Mouse (Mus musculus) MEL (cell line): Measurements from ENCODE around the gene Gm10188. TPM values are rescaled to one million over a fixed set of nuclear protein-coding genes. Genes with fewer than 3 reads are reported as not detected.
A peak's percentile ranks its signal among the peaks of the same experiment; 100 is the strongest.

Experiments
- DNase-seq: peaks from one replicate; pipeline ENCODE4 v3.0.0; 2011; ENCODE audit warnings: low read depth, low spot score
- H3K27ac ChIP-seq: 2 replicates; pipeline ENCODE4 v1.5.1; 2012; ENCODE audit warnings: low read depth, mild to moderate bottlenecking, control low read depth, low read length, moderate library complexity; ENCODE audit not compliant: control insufficient read depth
- H3K27me3 ChIP-seq, 2 experiments: fragments of 150-350 bp in 1 of 2; sonication (generic) in 1 of 2; 2 replicates each; pipeline ENCODE4 v1.6.1; 2012; ENCODE audit warnings: low read length in 2 of 2, mild to moderate bottlenecking in 2 of 2, improper control_type of control experiment in 1 of 2, moderate library complexity in 1 of 2; ENCODE audit not compliant: insufficient read depth in 2 of 2, control insufficient read depth in 1 of 2
- H3K36me3 ChIP-seq, 2 experiments: 2 replicates each; pipeline ENCODE4 v1.6.1; 2012 to 2014; ENCODE audit warnings: low read length in 2 of 2, improper control_type of control experiment in 1 of 2, inconsistent platforms in 1 of 2, mild to moderate bottlenecking in 1 of 2; ENCODE audit not compliant: insufficient read depth in 2 of 2, control insufficient read depth in 1 of 2
- H3K4me1 ChIP-seq, 2 experiments: fragments of 150-350 bp in 1 of 2; sonication (generic) in 1 of 2; 2 replicates each; pipeline ENCODE4 v1.6.1; 2012; ENCODE audit warnings: low read length in 2 of 2, improper control_type of control experiment in 1 of 2, mild to moderate bottlenecking in 1 of 2; ENCODE audit not compliant: insufficient read depth in 2 of 2, control insufficient read depth in 1 of 2
- H3K4me3 ChIP-seq, 2 experiments: fragments of 150-350 bp in 1 of 2; sonication (generic) in 1 of 2; 2 replicates each; pipeline ENCODE4 v1.5.1; 2012; ENCODE audit warnings: low read depth in 2 of 2, low read length in 2 of 2, mild to moderate bottlenecking in 2 of 2, moderate library complexity in 2 of 2, control low read depth in 1 of 2, improper control_type of control experiment in 1 of 2; ENCODE audit not compliant: control insufficient read depth in 1 of 2, insufficient read depth in 1 of 2
- H3K79me2 ChIP-seq: 2 replicates; pipeline ENCODE4 v1.6.1; 2012; ENCODE audit warnings: mild to moderate bottlenecking, low read length, moderate library complexity; ENCODE audit not compliant: control insufficient read depth, poor library complexity, insufficient read depth
- H3K9ac ChIP-seq: 2 replicates; pipeline ENCODE4 v1.6.1; 2012; ENCODE audit warnings: low read depth, mild to moderate bottlenecking, control low read depth, low read length, moderate library complexity; ENCODE audit not compliant: control insufficient read depth, poor library complexity, severe bottlenecking
- H3K9me3 ChIP-seq: fragments of 150-350 bp; sonication (generic); replicated peaks from 2 replicates; pipeline ENCODE4 v1.6.1; 2012; ENCODE audit warnings: mild to moderate bottlenecking, low read length, improper control_type of control experiment, moderate library complexity; ENCODE audit not compliant: insufficient read depth
- CHD1 ChIP-seq: IDR thresholded peaks from 2 replicates; pipeline ENCODE4 v1.6.1; 2012; ENCODE audit warnings: low read depth, mild to moderate bottlenecking, inconsistent platforms, low read length, improper control_type of control experiment
- CTCF ChIP-seq, 3 experiments: IDR thresholded peaks in 2 of 3; conservative IDR thresholded peaks in 1 of 3; 2 replicates each; pipeline ENCODE4 v1.5.1; 2011 to 2012; ENCODE audit warnings: low read length in 3 of 3, low read depth in 2 of 3, mild to moderate bottlenecking in 2 of 3, improper control_type of control experiment in 1 of 3, inconsistent platforms in 1 of 3, mixed read lengths in 1 of 3, moderate library complexity in 1 of 3; ENCODE audit not compliant: control insufficient read depth in 1 of 3, insufficient read depth in 1 of 3, poor library complexity in 1 of 3, severe bottlenecking in 1 of 3
- ETS1 ChIP-seq: IDR thresholded peaks from 2 replicates; pipeline ENCODE4 v1.6.1; 2012; ENCODE audit warnings: low read depth, mild to moderate bottlenecking, inconsistent platforms, low read length, improper control_type of control experiment, moderate library complexity
- GABPA ChIP-seq: IDR thresholded peaks from 2 replicates; pipeline ENCODE4 v1.6.1; 2012; ENCODE audit warnings: low read depth, mild to moderate bottlenecking, inconsistent platforms, low read length, improper control_type of control experiment, moderate library complexity
- GATA1 ChIP-seq: IDR thresholded peaks from 2 replicates; pipeline ENCODE4 v1.6.1; 2011; ENCODE audit warnings: low read depth, low read length, improper control_type of control experiment
- MEF2A ChIP-seq: IDR thresholded peaks from 2 replicates; pipeline ENCODE4 v1.6.1; 2014; ENCODE audit warnings: low read depth, mild to moderate bottlenecking, inconsistent platforms, low read length, improper control_type of control experiment; ENCODE audit not compliant: poor library complexity, insufficient replicate concordance, severe bottlenecking; ENCODE audit errors: extremely low read depth
- MXI1 ChIP-seq: IDR thresholded peaks from 2 replicates; pipeline ENCODE4 v1.6.1; 2011; ENCODE audit warnings: mild to moderate bottlenecking, low read depth, low read length, improper control_type of control experiment
- MYB ChIP-seq: IDR thresholded peaks from 2 replicates; pipeline ENCODE4 v1.6.1; 2011; ENCODE audit warnings: mild to moderate bottlenecking, low read depth, low read length, improper control_type of control experiment
- MYC ChIP-seq: IDR thresholded peaks from 2 replicates; pipeline ENCODE4 v1.6.1; 2011; ENCODE audit warnings: low read depth, mild to moderate bottlenecking, low read length, improper control_type of control experiment, moderate library complexity
- NRF1 ChIP-seq: IDR thresholded peaks from 2 replicates; pipeline ENCODE4 v1.6.1; 2014; ENCODE audit warnings: low read depth, mild to moderate bottlenecking, inconsistent platforms, low read length, improper control_type of control experiment, moderate library complexity; ENCODE audit not compliant: poor library complexity, insufficient read depth, severe bottlenecking
- RAD21 ChIP-seq: IDR thresholded peaks from 2 replicates; pipeline ENCODE4 v1.6.1; 2011; ENCODE audit warnings: mild to moderate bottlenecking, low read depth, low read length, improper control_type of control experiment
- SMC3 ChIP-seq: IDR thresholded peaks from 2 replicates; pipeline ENCODE4 v1.6.1; 2011; ENCODE audit warnings: low read depth, low read length, improper control_type of control experiment
- ZC3H11A ChIP-seq: IDR thresholded peaks from 2 replicates; pipeline ENCODE4 v1.6.1; 2012; ENCODE audit warnings: low read depth, mild to moderate bottlenecking, inconsistent platforms, low read length, improper control_type of control experiment
- ZKSCAN1 ChIP-seq: IDR thresholded peaks from 2 replicates; pipeline ENCODE4 v1.6.1; 2012; ENCODE audit warnings: low read depth, mild to moderate bottlenecking, inconsistent platforms, low read length, improper control_type of control experiment, moderate library complexity
- ZNF384 ChIP-seq: IDR thresholded peaks from 2 replicates; pipeline ENCODE4 v1.6.1; 2012; ENCODE audit warnings: low read depth, mild to moderate bottlenecking, inconsistent platforms, low read length, improper control_type of control experiment
- polyA plus RNA-seq, 2 experiments: library from polyadenylated mRNA; stranded (reverse) in 1 of 2; unstranded in 1 of 2; fragments of >175 nt in 1 of 2; fragments of >200 nt in 1 of 2; gene quantifications; 2 replicates each; pipeline versions ENCODE4 v1.2.1 to v1.2.4; 2012; ENCODE audit warnings: low replicate concordance in 2 of 2, low read depth in 1 of 2; ENCODE audit not compliant: insufficient read length in 2 of 2, insufficient read depth in 1 of 2, missing spikeins in 1 of 2
- total RNA-seq: library from RNA; depleted of rRNA; stranded (reverse); fragments of 300-350 nt; gene quantifications from 2 replicates; pipeline ENCODE4 v1.2.3, GENCODE M21; 2012

Gene Gm10188
- total and polyA plus RNA-seq, 3 experiments = not detected

GRCm38 (mm10) chr1:132246137-132246536 is 16.6 kb upstream of the Gm10188 start (continued):
- TF ChIP-seq NRF1 = no peak
- no peak for TF ChIP-seq GABPA
- TF ChIP-seq MEF2A = no peak

GRCm38 (mm10) chr1:132245010-132245409 is 15.4 kb upstream of the Gm10188 start:
- no peak overlapping the region for H3K4me3 ChIP-seq
- H3K9ac ChIP-seq = no peak overlapping the region

GRCm38 (mm10) chr1:132237585-132238159 is 8.1 kb upstream of the Gm10188 start:
- Histone ChIP-seq H3K9ac (no peak overlapping the region), H3K4me1 (no peaks in the 10 kb centered on the region), H3K79me2 (no peaks in the 10 kb centered on the region), H3K27me3 (peaks cover 6 to 11% of the 10 kb centered on the region in 2 experiments), H3K9me3 (no peaks in the 10 kb centered on the region), H3K27ac (no peak overlapping the region), H3K4me3 (no peak overlapping the region), H3K36me3 (no peaks in the 10 kb centered on the region)
- peak; percentile 60 for DNase-seq
- no peak for TF ChIP-seq MYB
- no peak for TF ChIP-seq NRF1
- TF ChIP-seq RAD21 = peak; percentile 66
- peak; percentile 54 for TF ChIP-seq ZC3H11A
- TF ChIP-seq CTCF (IDR thresholded peaks at IDR 0.05 in 2 of 3, conservative IDR thresholded peaks at IDR 0.05 in 1 of 3; ENCODE audit: control insufficient read depth in 1 of 3, insufficient read depth in 1 of 3, low read depth in 2 of 3, low read length in 3 of 3, poor library complexity in 1 of 3, severe bottlenecking in 1 of 3) = peak; percentile 81 to 94 (median 83)
- TF ChIP-seq SMC3 = peak; percentile 86

More at GRCm38 (mm10) chr1:132245010-132245409, 15.4 kb upstream of the Gm10188 start:
- TF ChIP-seq ETS1 (peak; percentile 26; the same call in 1 of the 2 replicates), CHD1 (no peak), ZNF384 (no peak), MYC (0 out of 2 replicates have a peak, but pooled peaks have one; percentile 24), GATA1 (peak; percentile 44), MXI1 (peak; percentile 53; the same call in 1 of the 2 replicates), ZKSCAN1 (no peak)
- DNase-seq = peak; percentile 51
- peaks cover 0 to 12% of the 10 kb centered on the region in 2 experiments; a peak in 2 of 4 replicates for H3K36me3 ChIP-seq
- no peaks in the 10 kb centered on the region for H3K27me3 ChIP-seq
- no peaks in the 10 kb centered on the region for H3K79me2 ChIP-seq
- no peak overlapping the region for H3K27ac ChIP-seq
- H3K4me1 ChIP-seq = peaks cover 8 to 16% of the 10 kb centered on the region in 2 experiments; a peak in 3 of 4 replicates
- no peaks in the 10 kb centered on the region for H3K9me3 ChIP-seq
